ENCODE assay signal across 23 mouse cellular contexts in the genomic region with DNA sequence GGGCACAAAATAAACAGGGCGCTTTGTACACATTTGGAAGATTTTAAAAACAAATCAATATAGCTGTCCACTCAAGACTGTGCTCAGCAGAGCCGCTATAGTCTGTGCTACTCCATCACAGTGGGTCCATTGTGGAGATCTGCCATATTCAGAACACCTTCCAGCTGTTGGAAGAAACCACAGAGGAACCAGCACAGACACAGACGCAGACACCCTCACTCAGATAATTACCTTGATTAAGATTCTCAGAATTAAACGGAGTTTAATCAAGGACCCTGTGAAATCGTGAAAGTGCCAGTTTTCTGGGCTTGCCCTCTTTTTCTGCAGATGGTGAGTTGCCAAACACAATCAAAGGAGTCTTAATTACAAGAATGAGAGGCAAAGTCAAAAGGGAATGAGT.
A peak's percentile ranks its signal among the peaks of the same experiment; 100 is the strongest.
DNase-seq lines count a peak whose midpoint lies in the region; ATAC-seq lines count a peak whose summit lies in the region.
"Had no signal": no experiment of that assay in that cellular context is flagged by ENCODE, and none has a peak within 500 bp of the region (broad histone marks: within the 10 kb centered on the region; RNA-seq: fewer than 3 reads in every experiment).

No protein-coding gene starts in this region.

- WGBS in forebrain, embryonic 12.5 days = 61% methylated on average over 5 of the region's 5 CpGs
- WGBS in forebrain, embryonic 11.5 days = 81% methylated on average over 5 of the region's 5 CpGs
- WGBS in forebrain, embryonic 14.5 days = 42% methylated on average over 5 of the region's 5 CpGs
- 47% methylated on average over 5 of the region's 5 CpGs for WGBS in forebrain, embryonic 15.5 days
- 40% methylated on average over 5 of the region's 5 CpGs for WGBS in forebrain, embryonic 16.5 days

- ATAC-seq in forebrain, embryonic 12.5 days (ENCODE audit: low FRiP score) = 0 out of 2 replicates have a peak, but pooled peaks have one; percentile 44
- ATAC-seq in forebrain, embryonic 11.5 days (replicated peaks; ENCODE audit: low FRiP score) = no peak
- ATAC-seq in forebrain, embryonic 14.5 days = 0 out of 2 replicates have a peak, but pooled peaks have one; percentile 20
- no peak for ATAC-seq in forebrain, embryonic 15.5 days (replicated peaks)
- peak; percentile 67 for ATAC-seq in forebrain, embryonic 16.5 days
- ATAC-seq: activated CD4-positive, CD25-positive, alpha-beta regulatory T cell, adult 4 months; CD4-positive, CD25-positive, alpha-beta regulatory T cell, adult 4 months; Patski had no signal

- H3K36me3 ChIP-seq in forebrain, embryonic 12.5 days (replicated peaks) = no peaks in the 10 kb centered on the region
- H3K36me3 ChIP-seq in forebrain, embryonic 11.5 days (ENCODE audit: control insufficient read depth, insufficient read depth, low read length) = no peaks in the 10 kb centered on the region
- H3K36me3 ChIP-seq in forebrain, embryonic 14.5 days (ENCODE audit: control insufficient read depth, insufficient read depth, low read length) = no peaks in the 10 kb centered on the region
- H3K36me3 ChIP-seq in forebrain, embryonic 15.5 days = no peaks in the 10 kb centered on the region
- no peaks in the 10 kb centered on the region for H3K36me3 ChIP-seq in forebrain, embryonic 16.5 days (ENCODE audit: control insufficient read depth, insufficient read depth)
- H3K36me3 ChIP-seq: embryonic facial prominence, embryonic 10.5 days; embryonic facial prominence, embryonic 12.5 days; G1E had no signal

- no peak overlapping the region for H3K9ac ChIP-seq in forebrain, embryonic 12.5 days
- H3K9ac ChIP-seq in forebrain, embryonic 11.5 days (ENCODE audit: low read length) = no peak overlapping the region
- no peak overlapping the region for H3K9ac ChIP-seq in forebrain, embryonic 14.5 days (ENCODE audit: low read length)
- H3K9ac ChIP-seq in forebrain, embryonic 15.5 days (replicated peaks) = no peak overlapping the region
- H3K9ac ChIP-seq in forebrain, embryonic 16.5 days (replicated peaks; ENCODE audit: low read depth, low read length) = no peak overlapping the region
- H3K9ac ChIP-seq: embryonic facial prominence, embryonic 12.5 days had no signal

- H3K9me3 ChIP-seq in forebrain, embryonic 12.5 days = no peaks in the 10 kb centered on the region
- no peaks in the 10 kb centered on the region for H3K9me3 ChIP-seq in forebrain, embryonic 11.5 days (ENCODE audit: control insufficient read depth, low read length)
- H3K9me3 ChIP-seq in forebrain, embryonic 14.5 days (replicated peaks; ENCODE audit: control insufficient read depth, low read length) = no peaks in the 10 kb centered on the region
- no peaks in the 10 kb centered on the region for H3K9me3 ChIP-seq in forebrain, embryonic 15.5 days
- no peaks in the 10 kb centered on the region for H3K9me3 ChIP-seq in forebrain, embryonic 16.5 days (ENCODE audit: control insufficient read depth, low read length)
- H3K9me3 ChIP-seq: embryonic facial prominence, embryonic 10.5 days; embryonic facial prominence, embryonic 12.5 days; G1E had no signal

- H3K27me3 ChIP-seq in forebrain, embryonic 12.5 days = no peaks in the 10 kb centered on the region
- no peaks in the 10 kb centered on the region for H3K27me3 ChIP-seq in forebrain, embryonic 11.5 days (ENCODE audit: control insufficient read depth, insufficient read depth, low read length)
- H3K27me3 ChIP-seq in forebrain, embryonic 14.5 days (replicated peaks; ENCODE audit: control insufficient read depth, insufficient read depth, low read length) = no peaks in the 10 kb centered on the region
- no peaks in the 10 kb centered on the region for H3K27me3 ChIP-seq in forebrain, embryonic 15.5 days
- no peaks in the 10 kb centered on the region for H3K27me3 ChIP-seq in forebrain, embryonic 16.5 days (replicated peaks; ENCODE audit: control insufficient read depth, insufficient read depth, low read length)
- H3K27me3 ChIP-seq: CH12.LX; embryonic facial prominence, embryonic 12.5 days; Patski had no signal

- no peak overlapping the region for H3K27ac ChIP-seq in forebrain, embryonic 12.5 days
- H3K27ac ChIP-seq in forebrain, embryonic 11.5 days (ENCODE audit: low read depth, low read length) = no peak overlapping the region
- H3K27ac ChIP-seq in forebrain, embryonic 14.5 days (ENCODE audit: low read depth, low read length) = no peak overlapping the region
- no peak overlapping the region for H3K27ac ChIP-seq in forebrain, embryonic 15.5 days (replicated peaks)
- H3K27ac ChIP-seq in forebrain, embryonic 16.5 days (ENCODE audit: low read length) = no peak overlapping the region
- H3K27ac ChIP-seq: embryonic facial prominence, embryonic 10.5 days; embryonic facial prominence, embryonic 12.5 days had no signal

- no peak overlapping the region for H3K4me3 ChIP-seq in forebrain, embryonic 12.5 days (replicated peaks)
- no peak overlapping the region for H3K4me3 ChIP-seq in forebrain, embryonic 11.5 days (ENCODE audit: low read depth, low read length)
- no peak overlapping the region for H3K4me3 ChIP-seq in forebrain, embryonic 14.5 days (ENCODE audit: low read depth, low read length)
- no peak overlapping the region for H3K4me3 ChIP-seq in forebrain, embryonic 15.5 days
- H3K4me3 ChIP-seq in forebrain, embryonic 16.5 days (replicated peaks; ENCODE audit: low read length) = no peak overlapping the region
- H3K4me3 ChIP-seq: embryonic facial prominence, embryonic 10.5 days; embryonic facial prominence, embryonic 12.5 days had no signal

- DNase-seq in forebrain, embryonic 11.5 days (ENCODE audit: low spot score) = no peak
- DNase-seq in forebrain, embryonic 14.5 days (ENCODE audit: low spot score) = peak; percentile 49
- DNase-seq in liver = no peak
- DNase-seq in spleen, adult 12 weeks (ENCODE audit: low spot score) = no peak
- DNase-seq: adrenal gland, adult 8-10 months; adrenal gland, postnatal 14 days; adrenal gland, postnatal 36 days; B cell, adult 2 months; cerebellum, adult 11-12 months; cerebellum, adult 2 months; cerebellum, adult 9-10 months; cerebellum, postnatal 10 days; cerebellum, postnatal 25 days had no signal

- no peak overlapping the region for H3K4me2 ChIP-seq in forebrain, embryonic 12.5 days
- H3K4me2 ChIP-seq in forebrain, embryonic 11.5 days (ENCODE audit: low read depth, low read length, severe bottlenecking) = no peak overlapping the region
- H3K4me2 ChIP-seq in forebrain, embryonic 14.5 days (ENCODE audit: low read length) = no peak overlapping the region
- no peak overlapping the region for H3K4me2 ChIP-seq in forebrain, embryonic 15.5 days (replicated peaks)
- H3K4me2 ChIP-seq in forebrain, embryonic 16.5 days (ENCODE audit: low read length) = no peak overlapping the region
- H3K4me2 ChIP-seq: embryonic facial prominence, embryonic 12.5 days had no signal

- no peaks in the 10 kb centered on the region for H3K4me1 ChIP-seq in forebrain, embryonic 12.5 days
- H3K4me1 ChIP-seq in forebrain, embryonic 11.5 days (replicated peaks; ENCODE audit: control insufficient read depth, insufficient read depth, low read length) = no peaks in the 10 kb centered on the region
- H3K4me1 ChIP-seq in forebrain, embryonic 14.5 days (ENCODE audit: control insufficient read depth, insufficient read depth, low read length) = no peaks in the 10 kb centered on the region
- no peaks in the 10 kb centered on the region for H3K4me1 ChIP-seq in forebrain, embryonic 15.5 days
- no peaks in the 10 kb centered on the region for H3K4me1 ChIP-seq in forebrain, embryonic 16.5 days (replicated peaks; ENCODE audit: control insufficient read depth, insufficient read depth, low read length)
- H3K4me1 ChIP-seq: embryonic facial prominence, embryonic 10.5 days; embryonic facial prominence, embryonic 12.5 days had no signal

Comparison
In these comparisons a context has a peak if more than half of its experiments do, and no peak if none do; other contexts are left out.
1. ATAC-seq: peak in forebrain, embryonic 12.5 days (single experiment), forebrain, embryonic 14.5 days (single experiment) and forebrain, embryonic 16.5 days (single experiment); none in forebrain, embryonic 11.5 days (single experiment) and forebrain, embryonic 15.5 days (single experiment).